Mouse (Mus musculus) monocyte, adult 2 months (primary cell): Measurements from ENCODE around the gene Tmeff1.
A peak's percentile ranks its signal among the peaks of the same experiment; 100 is the strongest.

Experiments
- DNase-seq, 2 experiments: peaks; one replicate each; pipeline ENCODE4 v3.0.0; 2022; ENCODE audit warnings: low spot score in 2 of 2, low read depth in 1 of 2

Tmeff1 gene

GRCm38 (mm10) chr4:48584421-48585240, at the start of gene Tmeff1:
Tmeff1 (plus strand) TSS chr4:48585174.
- DNase-seq: no peak

DNA sequence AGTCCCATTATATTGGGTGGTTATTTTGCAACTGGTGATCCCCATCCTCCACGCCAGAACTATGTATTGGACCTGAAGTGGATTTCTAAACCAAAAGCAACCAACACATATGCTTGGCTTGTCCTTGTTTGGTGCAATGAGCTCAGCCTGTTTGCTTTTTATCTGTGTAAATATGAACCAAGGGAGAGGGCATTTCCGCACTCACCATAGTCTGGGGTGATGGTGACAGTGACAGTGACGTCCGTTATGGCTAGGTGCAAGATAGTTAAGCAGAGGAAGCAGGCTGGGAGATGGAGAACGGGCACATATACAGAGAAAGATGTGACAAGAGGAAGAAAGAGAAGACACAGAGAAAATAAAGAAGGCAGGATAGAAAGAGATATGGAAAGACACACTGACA, 48.7 kb upstream of the Tmeff1 start:
- DNase-seq: no peak

- no peak for DNase-seq
These were observed 48.0 kb upstream of the Tmeff1 start for GRCm38 (mm10) chr4:48537024-48537423.

GRCm38 (mm10) chr4:48538581-48538980, 46.4 kb upstream of the Tmeff1 start:
- DNase-seq: no peak

- no peak for DNase-seq
These were observed 45.0 kb upstream of the Tmeff1 start, which contains the start of gene Msantd3 for GRCm38 (mm10) chr4:48539841-48540575. Msantd3 (plus strand) TSS chr4:48539935.

- no peak for DNase-seq
These were observed 44.3 kb upstream of the Tmeff1 start for GRCm38 (mm10) chr4:48540576-48541111.

DNA sequence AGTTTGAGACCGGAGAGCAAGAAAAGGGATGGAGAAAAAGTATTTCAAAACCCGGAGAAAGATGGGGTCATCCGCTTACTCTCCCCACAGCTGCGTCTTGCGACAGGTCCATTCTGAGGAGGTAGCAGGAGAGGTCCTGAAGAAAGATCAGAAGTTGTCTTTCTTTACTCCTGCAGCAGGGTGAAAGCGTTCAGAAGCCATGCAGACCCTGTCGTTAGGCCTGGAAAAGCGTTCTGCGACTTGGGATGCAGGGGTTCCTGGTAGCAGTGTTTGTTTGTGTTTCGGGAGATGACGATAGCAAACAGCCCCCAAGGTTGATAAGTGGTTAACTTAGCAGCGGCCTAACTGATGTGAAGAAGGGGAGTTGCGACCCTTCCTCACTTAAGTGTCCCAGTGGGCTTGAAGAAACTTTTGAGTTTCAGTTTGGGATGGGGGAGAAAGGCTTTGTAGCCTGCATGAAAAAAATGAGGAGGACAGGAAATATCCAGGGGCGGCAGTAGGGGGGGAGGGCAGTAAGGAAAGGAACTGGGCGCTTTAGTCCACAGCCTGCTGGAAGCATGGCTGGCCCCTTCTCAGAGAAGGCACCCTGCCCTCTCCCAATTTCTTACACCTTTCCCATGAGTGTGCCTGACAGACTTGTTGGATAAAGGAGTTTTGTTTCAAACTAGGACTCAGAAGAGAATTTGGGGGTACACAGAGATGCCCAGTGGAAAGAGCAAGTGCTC, 43.3 kb upstream of the Tmeff1 start:
- no peak for DNase-seq

DNA sequence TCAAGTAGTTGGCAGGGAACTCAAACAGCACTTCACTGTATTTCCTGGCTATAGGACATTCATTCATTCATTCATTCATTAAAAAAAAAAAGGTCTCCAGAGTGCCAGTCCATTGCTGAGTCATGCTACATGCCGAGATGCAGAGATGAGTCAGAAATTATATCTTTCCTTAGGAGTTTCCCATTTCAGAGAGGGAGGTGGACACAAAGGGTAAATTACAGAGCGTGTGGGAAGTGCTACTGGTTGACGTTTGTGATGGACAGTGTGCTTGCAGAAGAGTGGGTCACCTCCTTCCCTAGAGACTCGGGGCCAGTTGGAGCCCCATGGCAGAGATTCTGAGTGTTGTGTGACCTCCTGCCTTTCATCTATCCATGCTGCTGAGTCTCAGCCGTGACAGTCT, 42.6 kb upstream of the Tmeff1 start:
- no peak for DNase-seq

GRCm38 (mm10) chr4:48543071-48543865, 41.7 kb upstream of the Tmeff1 start:
- no peak for DNase-seq

- no peak for DNase-seq
These were observed 40.8 kb upstream of the Tmeff1 start for GRCm38 (mm10) chr4:48544141-48544540.

DNA sequence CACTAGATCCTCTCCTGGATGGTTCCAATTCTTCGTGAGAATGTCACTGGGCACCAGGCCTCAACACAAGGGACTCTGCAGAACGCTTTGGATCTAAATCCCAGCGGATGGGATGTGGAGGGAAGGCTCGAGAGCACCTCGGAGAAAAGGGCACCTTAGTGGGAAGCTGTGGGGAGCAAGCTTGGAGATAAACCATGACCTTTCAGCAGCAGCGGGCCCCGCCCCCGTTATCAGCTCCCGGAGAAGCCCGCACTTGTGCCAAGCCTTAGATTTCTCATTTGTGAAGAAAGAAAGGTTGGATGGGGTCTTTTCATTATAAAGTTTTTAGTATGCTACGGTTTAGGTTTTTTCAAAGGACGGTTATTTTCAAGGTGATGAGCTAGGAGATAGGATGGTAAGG, 39.0 kb upstream of the Tmeff1 start:
- no peak for DNase-seq

GRCm38 (mm10) chr4:48546568-48547496, 38.1 kb upstream of the Tmeff1 start:
- DNase-seq: no peak

DNA sequence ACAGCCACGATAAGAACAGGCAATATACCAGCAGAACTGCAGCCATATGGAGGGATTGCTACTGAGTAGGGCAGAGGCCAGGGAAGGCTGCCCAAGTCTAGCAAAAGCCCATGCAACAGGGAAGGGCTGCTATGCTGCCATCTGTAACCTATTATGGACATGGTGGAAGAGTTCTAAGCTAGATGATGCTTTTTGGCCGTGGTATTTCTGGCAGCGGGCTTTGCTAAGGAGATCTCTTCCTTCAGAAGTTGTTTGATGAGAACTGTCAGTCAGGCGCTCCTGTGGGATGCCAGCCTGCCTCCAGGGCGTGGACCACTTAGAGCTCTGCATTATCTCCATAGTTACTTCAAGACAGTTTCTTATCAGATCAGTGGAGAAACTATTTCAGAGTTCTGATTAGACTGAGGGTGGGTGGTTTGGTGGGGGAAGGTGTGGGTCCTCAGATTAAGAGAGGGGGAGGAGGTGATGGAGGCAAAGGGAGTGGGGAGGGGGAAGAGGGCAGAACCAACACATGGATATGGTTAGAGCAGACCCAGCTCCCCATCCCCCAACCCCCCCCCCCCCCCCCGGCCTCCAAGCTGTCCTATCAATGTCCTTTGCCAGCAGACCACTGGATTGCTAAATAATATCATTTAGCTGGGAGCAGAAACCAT, 36.5 kb upstream of the Tmeff1 start:
- DNase-seq: no peak

DNA sequence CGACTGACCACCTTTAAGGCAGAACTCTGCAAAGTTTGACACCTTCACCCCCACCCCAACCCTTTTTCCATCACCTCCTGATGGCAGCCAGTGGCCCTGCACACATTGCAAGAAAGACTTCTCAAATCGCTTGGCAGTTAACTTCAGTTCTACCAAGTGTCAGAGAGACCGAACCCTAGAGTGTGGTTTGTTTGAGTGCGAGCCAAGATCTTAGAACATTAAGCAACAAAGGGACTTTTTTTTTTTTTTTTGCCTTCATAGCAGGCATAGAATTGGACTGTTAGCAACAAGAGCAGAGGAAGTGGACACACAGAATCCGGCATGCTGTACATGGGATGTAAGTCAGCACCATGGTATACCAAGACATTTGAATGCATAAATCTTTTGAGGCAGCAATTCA, 35.3 kb upstream of the Tmeff1 start:
- DNase-seq: no peak

DNA sequence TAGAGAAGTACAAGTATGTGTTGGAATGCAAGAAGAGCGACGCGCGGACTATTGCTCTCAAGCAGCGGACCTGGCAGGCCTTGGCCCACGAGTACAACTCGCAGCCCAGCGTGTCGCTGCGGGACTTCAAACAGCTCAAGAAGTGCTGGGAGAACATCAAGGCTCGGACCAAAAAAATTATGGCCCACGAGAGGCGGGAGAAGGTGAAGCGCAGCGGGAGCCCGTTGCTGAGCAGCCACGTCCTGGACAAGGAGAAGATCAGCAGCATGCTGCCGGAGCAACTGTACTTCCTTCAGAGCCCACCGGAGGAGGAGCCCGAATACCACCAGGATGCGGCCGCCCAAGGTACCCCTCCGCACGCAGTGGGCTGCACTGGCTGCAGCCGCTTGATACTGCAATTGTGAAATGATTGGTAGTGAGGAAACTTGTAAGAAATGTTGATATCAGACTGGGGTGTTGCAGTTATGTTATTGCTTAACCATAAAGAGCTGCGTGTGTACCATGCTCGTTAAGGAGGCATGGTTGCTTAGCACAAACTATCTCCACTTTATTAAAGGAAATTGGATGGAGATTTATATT, 32.4 kb upstream of the Tmeff1 start:
- no peak for DNase-seq

DNA sequence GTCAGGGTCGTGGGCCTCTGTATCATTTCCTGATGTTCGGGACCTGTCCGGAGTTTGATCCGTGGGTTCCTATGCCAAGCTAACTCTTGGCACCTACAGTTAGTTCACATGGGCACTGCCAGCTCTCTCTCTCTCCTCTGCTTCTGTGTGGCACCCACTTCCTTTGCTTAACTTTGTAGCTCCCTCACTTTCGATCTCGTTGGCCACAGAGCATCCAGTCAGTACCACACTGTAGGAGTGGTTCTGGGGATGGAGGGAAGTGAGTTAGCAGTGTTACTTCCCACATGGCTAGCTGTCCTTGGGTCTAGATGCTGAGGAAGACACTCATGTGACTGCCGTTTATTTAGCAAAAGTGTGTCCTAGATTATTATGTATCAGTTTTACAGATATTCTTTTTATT, 30.8 kb upstream of the Tmeff1 start:
- no peak for DNase-seq

GRCm38 (mm10) chr4:48555729-48556128, 29.2 kb upstream of the Tmeff1 start:
- peak in 1 of 2 experiments; percentile 32 for DNase-seq

DNA sequence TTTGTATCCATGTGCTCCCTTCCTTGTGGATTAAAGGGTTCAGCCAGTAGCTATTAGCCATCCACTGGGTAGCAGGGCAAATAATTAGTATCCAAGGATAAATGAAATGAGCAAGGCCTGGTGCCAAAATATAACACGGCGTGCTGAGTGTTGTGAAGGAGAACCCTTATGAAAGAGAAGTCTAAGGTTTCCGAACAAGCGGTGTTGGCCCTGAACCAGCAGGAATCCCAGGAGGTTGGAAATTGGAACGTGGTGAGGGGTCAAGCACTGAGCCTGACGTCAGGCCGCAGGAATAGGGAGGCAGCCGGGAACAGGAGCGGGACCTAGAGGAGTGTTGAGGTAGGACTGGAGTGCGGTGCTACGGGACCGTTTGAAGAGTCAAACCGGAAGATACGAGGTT, 25.3 kb upstream of the Tmeff1 start:
- DNase-seq: no peak

- no peak for DNase-seq
These were observed 23.1 kb upstream of the Tmeff1 start for GRCm38 (mm10) chr4:48561824-48562223.
